Mouse (Mus musculus): ENCODE results near the gene Runx1. TPM values are rescaled to one million over a fixed set of nuclear protein-coding genes. Genes with fewer than 3 reads are reported as not detected.

The Runx1 gene
- total RNA-seq, 2 experiments from 2014 or later = 2.4 to 4.9 TPM

DNA sequence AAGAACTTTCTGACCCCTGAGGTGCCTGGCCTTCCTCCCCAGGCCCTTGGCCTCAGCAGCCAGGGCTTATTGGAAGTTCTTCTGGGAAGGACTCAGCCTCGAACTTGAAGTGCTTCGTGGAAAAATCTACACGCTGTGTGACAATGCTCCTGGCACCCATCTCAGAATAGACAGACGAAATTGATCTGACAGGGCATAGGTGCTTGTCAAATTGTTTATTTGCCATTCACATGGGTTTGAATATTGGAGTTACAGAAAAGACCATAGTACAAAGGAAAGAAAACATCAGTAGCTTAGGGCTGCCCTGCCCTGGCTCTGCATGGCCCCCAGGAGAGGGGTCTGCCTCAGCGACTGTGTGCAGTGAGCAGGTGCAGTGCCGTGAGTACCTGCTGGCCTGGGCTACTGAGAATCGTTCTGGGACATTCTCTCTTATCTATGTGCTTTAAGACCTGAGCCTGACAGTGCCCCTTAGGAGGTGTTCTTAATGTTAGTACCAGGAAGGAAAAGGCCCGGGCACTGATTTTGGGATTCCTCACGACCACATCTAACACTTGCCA lies 224.6 kb downstream of the Runx1 start:
- DNase-seq = no peak
- intact Hi-C loops (cut with DNase I) = no loop called here

DNA sequence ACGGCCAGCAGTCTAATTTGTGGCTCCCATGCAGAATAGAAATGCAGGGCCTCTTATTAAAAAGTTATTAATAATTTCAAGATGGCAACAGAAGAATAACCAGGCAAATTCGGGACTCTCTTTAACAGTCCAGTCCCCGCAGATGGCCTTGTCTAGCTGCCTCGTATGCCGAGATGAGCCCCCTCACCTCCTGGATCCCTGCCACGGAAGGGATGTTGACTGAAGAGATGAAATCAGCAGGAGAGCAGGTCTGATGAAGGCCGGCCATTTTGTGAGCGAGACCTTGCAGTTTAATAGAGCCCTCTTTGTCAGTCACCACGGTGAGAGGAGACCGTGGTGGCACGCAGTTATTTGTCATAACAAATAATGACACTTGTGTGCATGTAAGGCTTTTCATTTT lies 226.5 kb downstream of the Runx1 start:
- intact Hi-C loops (cut with DNase I) = no loop called here
- DNase-seq = no peak

DNA sequence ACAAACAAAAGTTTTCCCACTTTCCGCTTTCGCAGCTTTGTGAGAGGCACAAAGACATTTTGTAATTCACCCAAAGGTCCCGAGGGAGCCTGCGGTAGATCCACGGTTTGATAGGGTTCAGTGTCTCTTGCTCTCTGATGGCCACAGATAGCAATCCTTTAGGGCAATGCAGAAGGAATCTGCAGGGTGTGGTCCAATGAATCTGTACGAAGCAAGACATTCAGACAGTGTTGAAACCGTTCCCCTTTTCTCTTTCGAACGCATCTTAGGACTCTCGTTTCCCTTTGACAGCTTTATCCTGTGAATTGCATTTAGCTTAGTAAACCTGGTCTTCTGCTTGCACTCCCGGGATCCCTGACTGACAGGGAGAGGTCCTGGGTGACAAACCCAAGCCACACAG lies 228.3 kb downstream of the Runx1 start:
- intact Hi-C loops (cut with DNase I) = no loop called here

DNA sequence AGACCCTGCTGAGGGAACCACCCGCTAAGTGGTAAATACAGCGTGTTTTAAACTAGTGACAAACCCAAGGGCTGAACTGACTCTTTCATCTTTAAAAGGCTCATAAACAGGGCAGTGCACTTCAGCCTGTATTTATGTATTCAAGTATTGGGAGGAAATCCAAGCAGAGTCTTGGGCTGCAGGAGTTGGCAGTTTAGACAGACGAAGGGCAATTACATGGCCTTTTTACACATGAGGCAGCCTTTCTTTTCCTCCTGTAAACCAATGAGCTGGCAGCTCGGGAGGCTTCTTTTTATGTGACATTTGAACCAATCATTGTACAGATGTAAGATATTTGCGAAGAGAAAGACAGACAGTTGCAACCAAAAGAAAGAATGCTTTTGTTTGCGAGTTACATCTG lies 233.7 kb downstream of the Runx1 start:
- intact Hi-C loops (cut with DNase I) = no loop called here
- DNase-seq = no peak

More for the DNA sequence above, 228.3 kb downstream of the Runx1 start:
- no peak for DNase-seq

DNA sequence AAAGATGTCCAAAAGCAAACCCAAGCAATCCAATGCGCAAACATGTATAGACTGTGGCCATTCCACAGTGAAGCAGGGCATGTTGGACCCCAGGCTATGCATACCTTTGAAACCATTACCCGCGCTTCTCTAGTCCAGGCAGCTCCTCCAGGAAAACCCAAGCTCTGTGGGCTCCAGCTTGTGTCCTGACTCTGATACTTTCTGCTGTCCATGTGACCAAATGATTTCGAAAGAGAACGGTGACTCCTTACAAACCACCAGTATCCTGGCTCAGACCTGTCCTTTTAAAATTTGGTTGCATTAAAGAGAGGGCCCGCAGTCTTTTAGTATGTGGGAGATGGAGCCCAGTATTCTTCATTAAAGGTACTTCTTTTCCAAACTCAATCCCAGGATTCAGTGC lies 234.2 kb downstream of the Runx1 start:
- intact Hi-C loops (cut with DNase I) = no loop called here
- DNase-seq = no peak

DNA sequence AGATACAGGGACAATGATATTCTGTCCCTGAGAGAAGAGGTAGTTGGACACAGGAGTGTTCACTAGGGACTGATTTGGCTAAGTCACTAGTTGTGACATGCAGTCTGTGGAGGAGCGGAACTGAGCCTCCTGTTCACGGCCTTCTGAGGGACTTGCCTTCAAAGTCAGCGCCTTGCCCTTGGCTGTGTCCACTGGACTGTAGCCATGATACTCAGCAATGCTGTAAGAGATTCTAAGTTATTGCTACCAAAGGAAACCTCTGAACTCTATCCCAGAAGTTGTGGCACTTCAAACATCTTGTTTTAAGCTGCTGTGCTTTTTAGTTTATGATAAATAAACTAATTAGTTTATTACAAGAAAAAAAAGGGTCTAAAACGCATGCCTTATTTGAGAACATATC lies 238.1 kb downstream of the Runx1 start:
- intact Hi-C loops (cut with DNase I) = no loop called here

DNA sequence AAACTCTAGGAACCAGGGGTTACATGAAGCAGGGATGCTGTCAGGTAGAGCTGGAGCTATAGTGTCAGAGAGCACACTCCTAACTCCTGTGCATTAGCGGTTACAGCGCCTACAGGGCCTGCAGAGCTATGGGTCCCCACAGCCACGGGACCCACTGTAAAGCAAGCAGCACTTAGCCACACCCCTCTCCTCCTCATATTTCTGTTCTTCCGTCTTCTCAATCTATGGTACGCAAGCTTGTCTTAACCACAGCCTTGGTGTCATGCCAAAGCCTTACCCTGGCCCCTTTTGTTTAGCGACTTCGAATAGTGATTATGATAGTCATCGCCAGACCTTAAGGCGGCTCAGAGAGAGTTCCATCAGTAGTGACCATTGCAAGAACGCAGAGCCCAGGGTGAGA lies 244.2 kb downstream of the Runx1 start:
- intact Hi-C loops (cut with DNase I) = no loop called here
- DNase-seq = no peak

More for the DNA sequence above, 238.1 kb downstream of the Runx1 start:
- DNase-seq = no peak

DNA sequence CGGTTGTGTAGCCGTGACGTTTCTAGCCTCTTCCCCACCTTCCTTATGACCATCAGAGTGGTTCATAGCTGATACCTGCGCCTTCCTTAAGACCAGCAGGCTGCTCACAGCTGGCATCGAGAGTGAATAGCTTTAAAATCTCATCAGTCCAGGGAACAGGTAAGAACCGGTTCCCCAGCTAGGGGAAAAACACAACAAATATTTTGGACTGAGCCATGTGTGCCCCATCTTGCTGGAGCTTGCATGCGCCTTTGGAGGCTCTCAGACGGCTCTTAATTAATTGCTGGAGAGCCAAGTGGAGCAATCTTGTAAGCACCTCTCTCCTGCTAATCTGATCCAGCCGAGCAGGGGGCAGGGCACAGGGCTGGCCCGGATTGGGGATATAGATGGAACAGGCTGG lies 245.0 kb downstream of the Runx1 start:
- intact Hi-C loops (cut with DNase I) = no loop called here
- DNase-seq = no peak

DNA sequence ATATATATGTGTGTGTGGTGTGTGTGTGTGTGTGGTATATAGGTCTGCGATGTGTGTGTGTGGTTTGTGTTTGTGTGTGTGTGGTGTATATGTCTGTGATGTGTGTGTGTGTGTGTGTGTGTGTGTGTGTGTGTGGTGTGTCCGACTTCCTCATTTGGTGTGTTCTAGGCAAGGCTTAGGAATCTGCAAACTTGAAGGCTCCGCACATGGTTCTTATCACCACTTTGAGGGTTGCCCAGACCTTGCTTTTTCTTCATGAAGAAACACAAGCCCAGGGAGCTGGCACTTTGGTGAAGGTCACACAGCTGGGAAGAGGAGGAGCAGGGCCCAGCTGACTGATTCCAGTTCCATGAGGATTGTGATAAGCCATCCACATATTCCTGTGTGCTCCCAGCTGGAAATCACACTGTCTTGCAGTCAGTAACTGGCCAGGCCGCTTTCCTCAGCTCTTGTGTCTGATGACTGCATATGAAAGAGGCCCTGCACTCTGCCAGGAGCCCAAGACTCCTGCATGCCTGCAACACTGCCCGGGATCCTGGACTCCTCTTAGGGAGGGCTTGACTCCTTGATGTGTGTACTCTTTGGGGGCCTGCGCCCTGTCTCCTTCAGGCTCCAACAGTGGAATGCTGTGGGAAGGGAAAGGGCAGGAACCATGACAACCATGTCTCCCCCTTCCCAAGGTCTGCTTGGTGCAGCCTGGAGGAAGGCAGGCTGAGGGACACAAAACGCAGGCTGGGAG lies 246.9 kb downstream of the Runx1 start:
- DNase-seq = no peak
- intact Hi-C loops (cut with DNase I) = no loop called here

DNA sequence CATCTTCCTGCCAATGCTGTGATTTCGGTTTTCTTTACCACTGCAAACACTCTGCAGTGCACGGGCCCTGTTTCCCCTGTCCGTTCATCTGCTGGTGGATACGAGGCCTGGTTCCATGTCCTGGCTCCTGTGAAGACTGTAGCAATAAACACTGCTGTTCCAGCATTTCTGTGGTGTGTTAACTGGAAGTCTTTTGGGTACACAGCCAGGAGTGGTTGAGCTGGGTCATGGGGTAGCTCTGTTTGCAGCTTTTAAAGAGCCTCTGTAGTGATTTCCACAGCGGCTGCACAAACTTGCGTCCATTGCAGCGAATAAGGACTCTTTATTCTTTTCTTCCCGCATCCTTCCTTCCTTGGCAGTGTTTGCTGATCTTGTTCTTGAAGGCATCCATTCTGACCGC lies 248.6 kb downstream of the Runx1 start:
- intact Hi-C loops (cut with DNase I) = no loop called here
- no peak for DNase-seq

DNA sequence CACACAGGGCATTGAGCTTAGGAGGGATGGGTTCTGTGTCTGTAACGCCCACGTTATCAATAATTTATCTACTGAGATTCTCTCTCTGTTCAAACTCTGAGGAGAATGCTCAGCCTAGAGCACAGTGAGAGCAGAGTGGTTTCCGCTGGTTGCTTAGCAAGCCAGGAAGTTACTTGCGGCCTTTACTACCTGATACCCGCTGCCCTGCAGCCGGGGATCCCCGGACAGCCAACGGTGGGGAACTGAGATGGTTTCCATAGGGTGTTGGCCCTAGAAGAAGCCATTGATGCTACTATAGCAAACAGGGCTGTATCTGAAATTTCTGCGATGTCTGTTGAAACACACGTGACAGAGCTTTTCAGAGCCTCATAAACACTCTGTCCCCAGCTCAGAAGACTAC lies 250.2 kb downstream of the Runx1 start:
- DNase-seq = no peak
- intact Hi-C loops (cut with DNase I) = no loop called here

DNA sequence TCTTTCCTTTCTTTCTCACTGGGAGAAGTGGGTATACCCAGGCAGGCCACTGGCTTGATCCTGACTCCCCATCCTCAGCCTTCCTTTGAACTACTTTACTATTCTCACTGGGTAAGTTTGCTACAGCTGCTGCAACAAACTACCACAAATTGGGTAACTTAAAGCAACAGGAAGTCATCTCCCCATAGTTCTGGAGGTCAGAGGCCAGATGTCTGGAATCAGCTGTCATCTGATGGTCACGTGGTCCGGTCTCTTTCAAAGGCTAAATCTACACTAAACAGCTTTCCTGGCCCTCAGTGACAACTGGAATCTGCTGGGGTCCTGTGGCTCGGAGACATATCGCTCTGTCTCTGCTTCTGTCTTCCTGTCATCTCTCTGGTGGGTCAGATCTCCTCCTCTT lies 252.8 kb downstream of the Runx1 start:
- no peak for DNase-seq
- intact Hi-C loops (cut with DNase I) = no loop called here

DNA sequence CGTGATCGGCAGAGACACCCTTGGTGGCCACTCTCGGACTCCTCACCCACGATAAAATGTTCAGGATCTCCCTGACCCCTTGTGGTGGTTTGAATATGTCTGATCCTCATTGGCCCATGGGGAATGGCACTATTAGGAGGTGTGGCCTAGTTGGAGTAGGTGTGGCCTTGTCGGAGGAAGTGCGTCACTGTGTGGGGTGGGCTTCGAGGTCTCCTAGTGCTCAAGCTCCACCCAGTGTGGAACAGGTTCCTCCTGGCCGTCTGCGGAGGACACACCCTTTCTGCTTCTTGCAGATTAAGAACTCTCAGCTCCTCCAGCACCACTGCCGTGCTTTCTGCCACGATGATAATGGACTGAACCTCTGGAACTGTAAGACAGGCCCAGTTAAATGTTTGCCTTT lies 254.7 kb downstream of the Runx1 start:
- no peak for DNase-seq
- intact Hi-C loops (cut with DNase I) = no loop called here

DNA sequence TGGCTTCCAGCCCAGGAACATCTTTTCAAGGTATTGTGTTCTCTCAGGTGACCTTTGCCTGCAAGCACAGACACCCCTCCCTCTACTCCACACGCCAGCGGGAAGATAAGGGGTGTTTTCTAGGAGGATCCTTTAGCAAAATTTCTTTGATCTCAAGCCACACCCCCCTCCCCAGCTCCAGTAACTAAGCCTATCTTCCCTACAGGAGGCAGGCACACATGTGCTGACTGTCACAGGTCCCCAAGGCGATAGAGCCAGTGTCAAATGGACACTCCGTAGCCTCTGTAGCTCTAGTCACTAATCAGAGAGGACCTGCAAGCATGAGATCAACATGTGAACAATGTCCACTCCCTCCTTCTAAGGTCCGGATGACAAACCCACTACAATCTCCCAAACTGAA lies 259.8 kb downstream of the Runx1 start:
- no peak for DNase-seq
- intact Hi-C loops (cut with DNase I) = loop anchor here (2.0 to 5.0 kb wide), 2 partner anchors 133 to 571 kb away; no protein-coding TSS in a partner anchor

DNA sequence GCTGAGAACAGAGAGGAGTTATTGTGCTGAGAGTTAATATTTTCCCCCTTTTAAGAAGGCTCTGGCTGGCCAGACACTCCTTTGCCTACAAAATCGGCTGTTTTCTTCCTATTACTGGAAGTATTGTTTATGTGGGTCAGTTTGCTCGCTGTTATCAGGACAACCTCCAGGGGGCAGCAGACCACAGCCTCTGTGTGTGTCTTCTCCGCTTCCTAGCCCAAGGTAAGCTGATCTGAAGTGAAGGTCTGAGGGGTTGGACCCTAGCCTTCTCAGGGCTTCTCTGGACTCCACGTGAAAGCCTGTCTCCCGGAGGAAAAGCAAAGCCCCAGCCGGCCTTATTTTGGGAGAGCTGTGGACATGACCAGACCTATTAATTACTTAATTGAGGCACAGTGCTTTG lies 260.2 kb downstream of the Runx1 start:
- DNase-seq = peak; percentile 83 to 88

DNA sequence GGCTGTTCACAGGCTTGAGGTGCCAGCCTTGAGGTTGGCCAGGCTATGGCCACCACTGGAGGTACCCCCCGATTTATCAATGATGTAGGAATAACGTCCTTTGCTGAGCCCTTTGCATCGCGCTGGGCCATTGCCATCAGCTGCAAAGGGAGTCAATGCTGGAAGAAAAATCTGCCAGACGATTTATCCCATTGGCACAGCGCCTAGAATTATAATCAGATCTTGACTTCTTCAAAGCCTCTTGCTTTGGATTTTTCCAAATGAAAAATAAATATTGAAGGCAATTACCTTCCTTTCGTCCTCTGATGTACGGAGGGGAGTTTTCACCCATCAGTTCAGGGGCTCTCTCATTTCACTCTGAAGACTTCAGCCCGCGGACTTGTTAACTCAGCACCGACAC lies 260.7 kb downstream of the Runx1 start:
- intact Hi-C loops (cut with DNase I) = loop anchor here (1.0 to 5.0 kb wide), 4 partner anchors 572 to 980 kb away; no protein-coding TSS in a partner anchor
- DNase-seq = no peak

More for the DNA sequence above, 260.2 kb downstream of the Runx1 start:
- intact Hi-C loops (cut with DNase I) = loop anchor here (1.0 to 5.0 kb wide), 5 partner anchors 133 to 979 kb away; no protein-coding TSS in a partner anchor

DNA sequence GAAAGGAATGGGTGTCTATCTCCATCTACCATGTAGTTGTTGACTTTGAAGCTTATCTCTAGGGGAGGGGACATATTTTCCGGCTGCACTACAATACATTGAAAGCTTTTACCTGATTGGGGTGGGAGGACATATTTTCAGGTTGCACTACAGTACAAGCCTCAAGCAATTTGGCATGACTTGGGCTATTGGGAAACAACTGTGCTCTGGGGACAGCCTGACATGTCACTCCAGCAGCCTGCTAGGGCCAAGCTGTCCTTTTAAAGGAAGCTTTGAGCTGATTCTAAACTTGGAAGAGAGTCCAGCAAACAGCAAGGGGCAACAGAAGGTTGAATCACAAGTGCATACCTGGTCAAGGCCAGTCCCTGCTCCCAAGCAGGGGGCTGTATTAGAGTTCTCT lies 270.9 kb downstream of the Runx1 start:
- intact Hi-C loops (cut with DNase I) = no loop called here
- DNase-seq = no peak

DNA sequence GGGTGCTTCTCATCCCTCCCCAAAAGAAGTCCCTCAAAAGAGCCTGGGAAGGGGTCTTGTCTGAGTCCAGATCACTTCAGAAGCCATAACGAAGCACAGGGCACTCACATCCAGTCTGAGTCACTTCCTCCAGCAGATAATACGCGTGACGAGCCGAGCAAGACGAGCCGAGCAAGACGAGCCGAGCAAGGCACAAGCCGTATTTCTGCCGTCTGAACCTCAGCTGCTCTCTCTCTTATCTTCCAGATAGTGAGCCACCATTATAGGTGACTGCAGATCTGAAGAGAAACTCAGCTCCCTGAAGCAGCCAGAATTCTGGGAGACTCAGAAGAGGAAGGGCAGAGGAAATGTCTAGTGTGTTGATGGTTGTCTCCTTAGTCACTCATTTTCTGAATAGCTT lies 273.1 kb downstream of the Runx1 start:
- no peak for DNase-seq
- intact Hi-C loops (cut with DNase I) = no loop called here

DNA sequence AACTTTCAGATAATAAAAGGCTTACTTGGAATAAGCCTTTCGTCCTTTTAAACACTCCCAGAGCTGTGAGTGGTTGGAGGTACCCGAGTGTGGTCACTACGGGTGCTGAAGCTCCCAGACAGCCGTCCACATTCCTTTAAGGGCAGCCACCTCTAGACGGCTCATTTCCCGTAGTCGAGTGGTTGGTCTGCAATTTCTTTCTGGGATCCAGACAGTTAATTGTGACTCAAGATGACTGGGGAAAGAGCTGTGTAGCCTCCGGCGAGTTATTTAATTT lies 273.9 kb downstream of the Runx1 start:
- intact Hi-C loops (cut with DNase I) = no loop called here
- DNase-seq = no peak

Measured in heart, postnatal 14 days (tissue).